Mouse (Mus musculus) urinary bladder, adult 2 months (tissue): ENCODE results near the gene Fam13c. TPM values are rescaled to one million over a fixed set of nuclear protein-coding genes. Genes with fewer than 3 reads are reported as not detected.

Source experiments
- DNase-seq: peaks from one replicate; pipeline ENCODE4 v3.0.0; 2022; ENCODE audit warnings: low spot score
- polyA plus RNA-seq: library from polyadenylated mRNA; depleted of rRNA; stranded (reverse); fragments of >200 nt; gene quantifications from 2 replicates; pipeline ENCODE4 v1.2.3, GENCODE M21; 2012

Gene Fam13c
- polyA plus RNA-seq, 1 experiment, result 11.5 TPM

GRCm38 (mm10) chr10:70520143-70521131 is 80.2 kb downstream of the Fam13c start:
- no peak for DNase-seq

GRCm38 (mm10) chr10:70521379-70521778 is 81.1 kb downstream of the Fam13c start:
- no peak for DNase-seq

GRCm38 (mm10) chr10:70530185-70530823 is 90.0 kb downstream of the Fam13c start:
- no peak for DNase-seq

GRCm38 (mm10) chr10:70532249-70532648 is 92.0 kb downstream of the Fam13c start:
- DNase-seq, result no peak

GRCm38 (mm10) chr10:70533301-70533781 is 93.1 kb downstream of the Fam13c start:
- DNase-seq, result no peak

GRCm38 (mm10) chr10:70533986-70534385 is 93.7 kb downstream of the Fam13c start:
- no peak for DNase-seq

GRCm38 (mm10) chr10:70534571-70534970 is 94.3 kb downstream of the Fam13c start:
- DNase-seq, result no peak

GRCm38 (mm10) chr10:70535401-70535800 is 95.1 kb downstream of the Fam13c start:
- DNase-seq, result no peak

- no peak for DNase-seq
Observed at GRCm38 (mm10) chr10:70537694-70538093, 97.4 kb downstream of the Fam13c start.

- DNase-seq, result no peak
Observed at GRCm38 (mm10) chr10:70539251-70539650, 99.0 kb downstream of the Fam13c start.

- DNase-seq, result no peak
Observed at GRCm38 (mm10) chr10:70540456-70541195, 100.3 kb downstream of the Fam13c start.

- no peak for DNase-seq
Observed at GRCm38 (mm10) chr10:70542857-70543256, 102.6 kb downstream of the Fam13c start.

GRCm38 (mm10) chr10:70552531-70552930 is 112.2 kb downstream of the Fam13c start:
- no peak for DNase-seq

GRCm38 (mm10) chr10:70563636-70564035 is 123.4 kb downstream of the Fam13c start:
- DNase-seq, result peak; percentile 35

GRCm38 (mm10) chr10:70581556-70582211 is 141.4 kb downstream of the Fam13c start:
- no peak for DNase-seq

- DNase-seq, result no peak
Observed at GRCm38 (mm10) chr10:70584171-70584570, 143.9 kb downstream of the Fam13c start.

- no peak for DNase-seq
Observed at GRCm38 (mm10) chr10:70586876-70587405, 146.7 kb downstream of the Fam13c start.

GRCm38 (mm10) chr10:70594007-70594406 is 153.7 kb downstream of the Fam13c start:
- no peak for DNase-seq

GRCm38 (mm10) chr10:70598081-70598515 is 157.8 kb downstream of the Fam13c start:
- DNase-seq, result no peak

GRCm38 (mm10) chr10:70598516-70599125 is 158.3 kb downstream of the Fam13c start:
- DNase-seq, result peak; percentile 22
